8 mouse cellular contexts compared by ENCODE assay signal in the genomic region with DNA sequence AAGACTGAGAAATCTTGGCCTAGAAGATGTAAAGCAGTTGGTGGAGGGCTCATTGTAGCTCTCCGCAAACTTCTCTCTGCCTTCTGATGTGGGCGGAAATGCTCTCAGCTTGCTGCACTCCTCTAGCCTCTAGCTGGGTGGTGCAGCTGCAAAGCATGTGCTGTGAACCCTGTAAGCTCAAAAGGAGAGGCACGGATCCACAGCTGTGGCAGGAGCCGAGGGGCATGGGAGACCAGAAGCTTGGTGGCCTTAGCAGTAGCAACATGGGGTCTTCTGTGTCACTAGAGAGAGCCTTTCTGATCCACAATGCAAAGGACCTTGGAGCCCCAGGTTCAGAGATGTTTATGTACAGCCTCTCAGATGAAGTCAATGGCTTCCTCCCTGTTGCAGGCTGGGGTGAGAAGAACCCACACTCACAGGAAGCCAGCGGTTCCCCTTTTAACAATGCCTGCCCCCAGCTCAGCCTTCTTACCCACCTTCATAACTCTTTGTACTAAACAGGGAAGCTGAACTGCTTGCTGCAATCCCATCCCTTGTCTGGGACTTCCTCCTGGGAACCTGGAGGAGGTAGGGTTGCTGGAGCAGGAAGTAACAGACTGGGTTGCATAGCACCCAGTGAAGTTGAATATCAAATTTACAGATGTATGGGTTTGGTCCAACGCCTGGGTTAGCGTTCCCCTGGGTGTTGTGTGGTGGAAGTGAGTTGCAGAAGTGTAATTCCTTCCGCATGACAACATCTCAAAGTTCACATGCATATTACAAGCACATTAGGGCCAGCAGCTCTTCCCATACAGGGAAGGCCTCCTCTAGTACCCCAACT. TPM values are rescaled to one million over a fixed set of nuclear protein-coding genes. Genes with fewer than 3 reads are reported as not detected.
A peak's percentile ranks its signal among the peaks of the same experiment; 100 is the strongest.
DNase-seq lines count a peak whose midpoint lies in the region; ATAC-seq and TF ChIP-seq lines count a peak whose summit lies in the region.

No protein-coding gene starts in this region.

- no peaks in the 10 kb centered on the region for H3K36me3 ChIP-seq in embryonic facial prominence, embryonic 11.5 days (replicated peaks; ENCODE audit: control insufficient read depth, insufficient read depth, low read depth, low read length)
- no peaks in the 10 kb centered on the region for H3K36me3 ChIP-seq in embryonic facial prominence, embryonic 10.5 days (replicated peaks)
- no peaks in the 10 kb centered on the region for H3K36me3 ChIP-seq in lung, postnatal 0 days (ENCODE audit: insufficient read depth, low read length)
- no peaks in the 10 kb centered on the region for H3K36me3 ChIP-seq in forebrain, embryonic 15.5 days
- no peaks in the 10 kb centered on the region for H3K36me3 ChIP-seq in hindbrain, embryonic 10.5 days

- ATAC-seq in embryonic facial prominence, embryonic 11.5 days (replicated peaks; ENCODE audit: insufficient number of reproducible peaks, low FRiP score, low TSS enrichment, low read depth): 0 out of 2 replicates have a peak, but pooled peaks have one; percentile 14
- peak; percentile 84 for ATAC-seq in activated CD4-positive, CD25-positive, alpha-beta regulatory T cell, adult 4 months
- ATAC-seq in hematopoietic stem cell, adult 5-6 weeks (replicated peaks in 1 of 2; ENCODE audit: insufficient read depth in 1 of 2, low FRiP score in 2 of 2, low TSS enrichment in 1 of 2, low read depth in 1 of 2, poor library complexity in 2 of 2, severe bottlenecking in 2 of 2): peak; percentile 95 to 98
- ATAC-seq in lung, postnatal 0 days: peak; percentile 16; the same call in 1 of the 2 replicates
- ATAC-seq in forebrain, embryonic 15.5 days (replicated peaks): no peak

- WGBS in embryonic facial prominence, embryonic 11.5 days: 78% methylated on average over 8 of the region's 8 CpGs
- WGBS in embryonic facial prominence, embryonic 10.5 days: 79% methylated on average over 8 of the region's 8 CpGs
- WGBS in lung, postnatal 0 days: 61% methylated on average over 8 of the region's 8 CpGs
- 90% methylated on average over 8 of the region's 8 CpGs for WGBS in forebrain, embryonic 15.5 days
- WGBS in hindbrain, embryonic 10.5 days: 80% methylated on average over 8 of the region's 8 CpGs

- H3K27me3 ChIP-seq in embryonic facial prominence, embryonic 11.5 days (ENCODE audit: control insufficient read depth, insufficient read depth, low read length): no peaks in the 10 kb centered on the region
- no peaks in the 10 kb centered on the region for H3K27me3 ChIP-seq in embryonic facial prominence, embryonic 10.5 days (replicated peaks; ENCODE audit: low read depth, poor library complexity, severe bottlenecking)
- no peaks in the 10 kb centered on the region for H3K27me3 ChIP-seq in lung, postnatal 0 days (replicated peaks; ENCODE audit: insufficient read depth, low read length)
- H3K27me3 ChIP-seq in forebrain, embryonic 15.5 days: no peaks in the 10 kb centered on the region
- no peaks in the 10 kb centered on the region for H3K27me3 ChIP-seq in hindbrain, embryonic 10.5 days (ENCODE audit: insufficient read depth, poor library complexity, severe bottlenecking)

- DNase-seq in embryonic facial prominence, embryonic 11.5 days (ENCODE audit: low spot score): no peak
- no peak for DNase-seq in embryonic facial prominence, embryonic 10.5 days (ENCODE audit: low spot score)
- peak; percentile 26 for DNase-seq in lung, postnatal 0 days (ENCODE audit: low spot score)
- peak; percentile 28 for DNase-seq in telencephalon, adult 2 months (ENCODE audit: low read depth, low spot score)
- no peak for DNase-seq in hindbrain, embryonic 10.5 days (ENCODE audit: low spot score)

- no peak overlapping the region for H3K27ac ChIP-seq in embryonic facial prominence, embryonic 11.5 days (replicated peaks; ENCODE audit: low read depth, low read length)
- no peak overlapping the region for H3K27ac ChIP-seq in embryonic facial prominence, embryonic 10.5 days (replicated peaks)
- no peak overlapping the region for H3K27ac ChIP-seq in lung, postnatal 0 days (ENCODE audit: low read length)
- no peak overlapping the region for H3K27ac ChIP-seq in forebrain, embryonic 15.5 days (replicated peaks)
- no peak overlapping the region for H3K27ac ChIP-seq in hindbrain, embryonic 10.5 days

- H3K9me3 ChIP-seq in embryonic facial prominence, embryonic 11.5 days (replicated peaks; ENCODE audit: control insufficient read depth, low read length): no peaks in the 10 kb centered on the region
- H3K9me3 ChIP-seq in embryonic facial prominence, embryonic 10.5 days: no peaks in the 10 kb centered on the region
- no peaks in the 10 kb centered on the region for H3K9me3 ChIP-seq in lung, postnatal 0 days (ENCODE audit: low read length)
- H3K9me3 ChIP-seq in forebrain, embryonic 15.5 days: no peaks in the 10 kb centered on the region
- H3K9me3 ChIP-seq in hindbrain, embryonic 10.5 days: no peaks in the 10 kb centered on the region

- H3K4me3 ChIP-seq in embryonic facial prominence, embryonic 11.5 days (ENCODE audit: low read depth, low read length): no peak overlapping the region
- H3K4me3 ChIP-seq in embryonic facial prominence, embryonic 10.5 days: no peak overlapping the region
- H3K4me3 ChIP-seq in lung, postnatal 0 days (ENCODE audit: low read depth, low read length): no peak overlapping the region
- H3K4me3 ChIP-seq in forebrain, embryonic 15.5 days: no peak overlapping the region
- no peak overlapping the region for H3K4me3 ChIP-seq in hindbrain, embryonic 10.5 days

- TF ChIP-seq EP300 in lung, postnatal 0 days (IDR thresholded peaks at IDR 0.05): no peak

- no peak overlapping the region for H3K4me2 ChIP-seq in embryonic facial prominence, embryonic 11.5 days (ENCODE audit: low read depth, low read length)
- no peak overlapping the region for H3K4me2 ChIP-seq in lung, postnatal 0 days (replicated peaks; ENCODE audit: low read depth, low read length)
- no peak overlapping the region for H3K4me2 ChIP-seq in forebrain, embryonic 15.5 days (replicated peaks)

- no peak for TF ChIP-seq CTCF in lung, postnatal 0 days (IDR thresholded peaks at IDR 0.05)

- H3K9ac ChIP-seq in embryonic facial prominence, embryonic 11.5 days (replicated peaks; ENCODE audit: low read length): no peak overlapping the region
- no peak overlapping the region for H3K9ac ChIP-seq in lung, postnatal 0 days (replicated peaks; ENCODE audit: low read depth)
- no peak overlapping the region for H3K9ac ChIP-seq in forebrain, embryonic 15.5 days (replicated peaks)

- H3K4me1 ChIP-seq in embryonic facial prominence, embryonic 11.5 days (ENCODE audit: control insufficient read depth, insufficient read depth, low read length): no peaks in the 10 kb centered on the region
- H3K4me1 ChIP-seq in embryonic facial prominence, embryonic 10.5 days: no peaks in the 10 kb centered on the region
- H3K4me1 ChIP-seq in lung, postnatal 0 days (ENCODE audit: insufficient read depth, low read depth, low read length): no peaks in the 10 kb centered on the region
- no peaks in the 10 kb centered on the region for H3K4me1 ChIP-seq in forebrain, embryonic 15.5 days
- H3K4me1 ChIP-seq in hindbrain, embryonic 10.5 days (replicated peaks): no peaks in the 10 kb centered on the region

RNA-seq across cellular contexts. Expression of gene Ptprc, which starts 16.4 kb away (rescaled TPM):
- 1.3 and 1.6 TPM in 2 replicates for polyA plus RNA-seq in embryonic facial prominence, embryonic 11.5 days (2014; fragmentation: Nextera tagmentation; extraction: Ambion mirVana)
- 1.6 and 1.8 TPM in 2 replicates for polyA plus RNA-seq in embryonic facial prominence, embryonic 10.5 days (2016; fragmentation: Nextera tagmentation; extraction: Ambion mirVana)
- polyA plus RNA-seq in activated CD4-positive, CD25-positive, alpha-beta regulatory T cell, adult 4 months (2017; shearing (Covaris generic)): 1,000 to 10,000 TPM; 1,133 to 1,303 TPM
- total RNA-seq in hematopoietic stem cell, adult 5-6 weeks (2017): 325 and 418 TPM in 2 replicates
- polyA plus RNA-seq in lung, postnatal 0 days (2015; fragmentation: Nextera tagmentation; extraction: Ambion mirVana): 9.3 and 10.7 TPM in 2 replicates
- 0.75 and 1.3 TPM in 2 replicates for polyA plus RNA-seq in forebrain, embryonic 15.5 days (2015; fragmentation: Nextera tagmentation; extraction: Ambion mirVana)
- polyA plus RNA-seq in hindbrain, embryonic 10.5 days (2016; fragmentation: Nextera tagmentation; extraction: Ambion mirVana): 1.3 and 1.4 TPM in 2 replicates

Comparison
In these comparisons a context has a peak if more than half of its experiments do, and no peak if none do; other contexts are left out.
1. DNase-seq: peak in lung, postnatal 0 days (single experiment) and telencephalon, adult 2 months (single experiment); none in embryonic facial prominence, embryonic 11.5 days (single experiment), embryonic facial prominence, embryonic 10.5 days (single experiment) and hindbrain, embryonic 10.5 days (single experiment).
2. RNA of gene Ptprc, which starts 16.4 kb away (polyA plus RNA-seq): 1,133 to 1,303 TPM in activated CD4-positive, CD25-positive, alpha-beta regulatory T cell, adult 4 months; 9.3 to 10.7 TPM in lung, postnatal 0 days, 1.6 to 1.8 TPM in embryonic facial prominence, embryonic 10.5 days, 1.3 to 1.4 TPM in hindbrain, embryonic 10.5 days, 1.3 to 1.6 TPM in embryonic facial prominence, embryonic 11.5 days and 0.75 to 1.3 TPM in forebrain, embryonic 15.5 days; every median in the first group is over 10 times any median in the second.